Mouse (Mus musculus) G1E (cell line): ENCODE data around the gene Hes1. TPM values are rescaled to one million over a fixed set of nuclear protein-coding genes. Genes with fewer than 3 reads are reported as not detected.
A peak's percentile ranks its signal among the peaks of the same experiment; 100 is the strongest.

Source experiments
- ATAC-seq: 2 replicates; pipeline ENCODE4 v1.8.0; 2016; ENCODE audit warnings: mild to moderate bottlenecking; ENCODE audit not compliant: insufficient number of reproducible peaks, poor library complexity, low FRiP score, severe bottlenecking; ENCODE audit errors: extremely low read depth
- DNase-seq: peaks from one replicate; pipeline ENCODE4 v3.0.0; 2012; ENCODE audit warnings: low spot score
- H3K27me3 ChIP-seq: 2 replicates; pipeline ENCODE4 v1.6.1; 2012; ENCODE audit warnings: mild to moderate bottlenecking, low read length, inconsistent platforms; ENCODE audit not compliant: insufficient read depth
- H3K36me3 ChIP-seq: replicated peaks from 2 replicates; pipeline ENCODE3; 2012; ENCODE audit warnings: mild to moderate bottlenecking, inconsistent platforms
- H3K4me1 ChIP-seq: 2 replicates; pipeline ENCODE4 v1.6.1; 2012; ENCODE audit warnings: low read depth, low read length, inconsistent platforms, mixed read lengths; ENCODE audit not compliant: insufficient read depth
- H3K4me3 ChIP-seq: 2 replicates; pipeline ENCODE4 v1.5.1; 2012; ENCODE audit warnings: low read depth, mild to moderate bottlenecking, inconsistent platforms, low read length, moderate library complexity, mixed read lengths
- H3K9me3 ChIP-seq: replicated peaks from 2 replicates; pipeline ENCODE4 v1.6.1; 2012; ENCODE audit warnings: inconsistent platforms
- CTCF ChIP-seq: IDR thresholded peaks from 2 replicates; pipeline ENCODE4 v1.5.1; 2012; ENCODE audit warnings: low read depth, low read length, inconsistent platforms, mixed read lengths
- GATA1 ChIP-seq: IDR thresholded peaks from 2 replicates; pipeline ENCODE4 v1.6.1; 2012; ENCODE audit warnings: borderline replicate concordance, low read length, inconsistent platforms, mixed read lengths
- GATA2 ChIP-seq: IDR thresholded peaks from 2 replicates; pipeline ENCODE4 v1.6.1; 2012; ENCODE audit warnings: low read depth, low read length, inconsistent platforms, borderline replicate concordance
- POLR2AphosphoS5 ChIP-seq: IDR thresholded peaks from 2 replicates; pipeline ENCODE4 v1.6.1; 2012; ENCODE audit warnings: low read depth, low read length, inconsistent platforms; ENCODE audit not compliant: insufficient replicate concordance
- TAL1 ChIP-seq: conservative IDR thresholded peaks from 2 replicates; pipeline ENCODE4 v1.6.1; 2012; ENCODE audit warnings: low read depth, low read length, inconsistent platforms, mixed read lengths
- polyA plus RNA-seq: library from polyadenylated mRNA; stranded (reverse); fragments of >175 nt; gene quantifications from 2 replicates; pipeline ENCODE4 v1.2.3, GENCODE M21; 2012
- total RNA-seq, 2 experiments: library from RNA; stranded (forward) in 1 of 2; stranded (reverse) in 1 of 2; fragments of 200-1000 nt in 1 of 2; fragments of >200 nt in 1 of 2; fragmentation: Nextera tagmentation in 1 of 2; gene quantifications; 2 replicates each; pipeline ENCODE4 v1.2.3; 2014 to 2017

Hes1 gene
- total and polyA plus RNA-seq, 3 experiments: 56.9 to 80.7 (median 58.2) TPM

GRCm38 (mm10) chr16:30034979-30035440 lies 29.2 kb upstream of the Hes1 start:
- Histone ChIP-seq H3K4me3 (no peak overlapping the region), H3K4me1 (peaks cover 44% of the 10 kb centered on the region), H3K27me3 (peaks cover 34% of the 10 kb centered on the region), H3K9me3 (no peaks in the 10 kb centered on the region), H3K36me3 (no peaks in the 10 kb centered on the region)
- DNase-seq (no peak), ATAC-seq (peak; percentile 69)
- peak; percentile 34; the same call in 1 of the 2 replicates for TF ChIP-seq TAL1
- TF ChIP-seq GATA1: no peak
- no peak for TF ChIP-seq CTCF
- TF ChIP-seq POLR2AphosphoS5: no peak
- no peak for TF ChIP-seq GATA2

GRCm38 (mm10) chr16:30036104-30036503 lies 28.1 kb upstream of the Hes1 start:
- peaks cover 44% of the 10 kb centered on the region for H3K4me1 ChIP-seq
- H3K4me3 ChIP-seq: no peak overlapping the region
- no peaks in the 10 kb centered on the region for H3K9me3 ChIP-seq
- ATAC-seq: no peak
- TF ChIP-seq GATA2: no peak
- DNase-seq: no peak
- peaks cover 33% of the 10 kb centered on the region for H3K27me3 ChIP-seq
- no peaks in the 10 kb centered on the region for H3K36me3 ChIP-seq

- Histone ChIP-seq H3K27me3 (peaks cover 37% of the 10 kb centered on the region), H3K36me3 (no peaks in the 10 kb centered on the region), H3K9me3 (no peaks in the 10 kb centered on the region), H3K4me3 (no peak overlapping the region), H3K4me1 (peaks cover 36% of the 10 kb centered on the region)
- DNase-seq: peak; percentile 26
- TF ChIP-seq GATA2: no peak
- TF ChIP-seq POLR2AphosphoS5: no peak
- no peak for TF ChIP-seq GATA1
- no peak for TF ChIP-seq CTCF
- no peak for TF ChIP-seq TAL1
- ATAC-seq: peak; percentile 35; the same call in 1 of the 2 replicates
These were observed 25.3 kb upstream of the Hes1 start for GRCm38 (mm10) chr16:30038663-30039593.

- no peak for ATAC-seq
- Histone ChIP-seq H3K9me3 (no peaks in the 10 kb centered on the region), H3K36me3 (no peaks in the 10 kb centered on the region), H3K4me1 (peaks cover 27% of the 10 kb centered on the region), H3K4me3 (no peak overlapping the region), H3K27me3 (peaks cover 41% of the 10 kb centered on the region)
- TF ChIP-seq POLR2AphosphoS5 (no peak), CTCF (no peak), GATA1 (no peak), GATA2 (no peak), TAL1 (no peak)
- no peak for DNase-seq
These were observed 24.3 kb upstream of the Hes1 start for GRCm38 (mm10) chr16:30039841-30040240.

- ATAC-seq: no peak
- Histone ChIP-seq H3K4me3 (no peak overlapping the region), H3K36me3 (no peaks in the 10 kb centered on the region), H3K27me3 (peaks cover 58% of the 10 kb centered on the region), H3K9me3 (no peaks in the 10 kb centered on the region), H3K4me1 (peaks cover 8% of the 10 kb centered on the region)
- DNase-seq: no peak
- TF ChIP-seq GATA1 (no peak), TAL1 (no peak), POLR2AphosphoS5 (no peak), GATA2 (no peak), CTCF (no peak)
These were observed 21.3 kb upstream of the Hes1 start for GRCm38 (mm10) chr16:30042859-30043258.

GRCm38 (mm10) chr16:30045615-30046014 lies 18.6 kb upstream of the Hes1 start:
- no peak for ATAC-seq

More at GRCm38 (mm10) chr16:30045615-30046014, 18.6 kb upstream of the Hes1 start:
- no peak overlapping the region for H3K4me3 ChIP-seq
- H3K27me3 ChIP-seq: peaks cover 71% of the 10 kb centered on the region
- no peaks in the 10 kb centered on the region; the same call in 1 of the 2 replicates for H3K4me1 ChIP-seq
- H3K36me3 ChIP-seq: no peaks in the 10 kb centered on the region
- TF ChIP-seq GATA2: no peak
- no peak for TF ChIP-seq CTCF
- TF ChIP-seq POLR2AphosphoS5: no peak
- no peak for TF ChIP-seq GATA1
- no peak for TF ChIP-seq TAL1
- H3K9me3 ChIP-seq: no peaks in the 10 kb centered on the region
- no peak for DNase-seq
